Mouse (Mus musculus) common myeloid progenitor, adult 5-6 weeks (primary cell): ENCODE measurements around the gene Olfr198. TPM values are rescaled to one million over a fixed set of nuclear protein-coding genes. Genes with fewer than 3 reads are reported as not detected.
"Not testable (repeated sequence)": the region's sequence is repeated elsewhere in the genome, so short reads cannot be mapped to it uniquely, and the experiment has no call there.

ENCODE experiments used
- ATAC-seq: replicated peaks from 2 replicates; pipeline ENCODE4 v1.8.0; 2016; ENCODE audit warnings: low read depth, mild to moderate bottlenecking, moderate TSS enrichment, inconsistent platforms; ENCODE audit not compliant: poor library complexity, severe bottlenecking
- total RNA-seq: library from RNA; stranded (forward); fragments of 200-1000, 187-1606 nt; gene quantifications from 2 replicates; pipeline ENCODE4 v1.2.3, GENCODE M21; 2017

Gene Olfr198
- not detected in 2 replicates for total RNA-seq

DNA sequence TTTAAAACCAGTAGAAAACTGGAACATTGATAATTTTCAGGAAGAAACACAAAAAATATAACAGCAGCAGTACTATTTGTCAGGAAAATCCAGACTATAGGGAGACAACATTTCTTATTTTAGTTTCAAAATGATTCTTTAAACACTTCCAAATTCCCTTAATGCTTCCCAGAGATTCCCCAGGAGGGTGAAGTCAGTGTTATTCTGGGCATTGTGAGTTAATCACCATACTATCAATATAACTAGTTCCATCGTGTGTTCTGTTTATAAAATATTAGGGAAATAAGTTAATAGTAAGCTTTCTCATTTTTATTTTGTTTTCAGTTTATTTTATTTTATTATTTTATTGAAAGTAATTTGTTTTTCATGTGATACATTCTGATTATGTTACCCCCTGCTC is at the start of gene Olfr198:
TSS of gene Olfr198 (minus strand) at position 101 of the 400 bp plus-strand sequence.
- ATAC-seq = not testable (repeated sequence)

DNA sequence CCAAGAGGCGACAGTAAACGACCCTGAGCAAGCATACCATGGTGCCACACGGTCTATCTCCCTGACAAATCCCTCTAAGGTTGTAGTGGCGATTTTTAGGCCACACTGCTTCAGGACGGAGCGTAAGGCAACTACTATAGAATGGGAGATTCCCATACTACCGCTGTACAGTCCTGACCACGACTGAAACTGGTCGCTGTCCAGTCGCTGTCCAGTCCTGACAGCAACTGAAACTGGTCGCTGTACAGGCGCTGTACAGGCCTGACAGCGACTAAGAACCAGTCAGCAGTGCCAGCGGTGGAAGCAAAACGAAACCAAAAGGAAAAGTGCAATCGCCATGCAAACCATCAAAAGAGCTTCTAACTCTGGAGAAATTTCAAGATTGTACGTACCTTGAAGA is 46.4 kb upstream of the Olfr198 start:
- ATAC-seq = no peak

DNA sequence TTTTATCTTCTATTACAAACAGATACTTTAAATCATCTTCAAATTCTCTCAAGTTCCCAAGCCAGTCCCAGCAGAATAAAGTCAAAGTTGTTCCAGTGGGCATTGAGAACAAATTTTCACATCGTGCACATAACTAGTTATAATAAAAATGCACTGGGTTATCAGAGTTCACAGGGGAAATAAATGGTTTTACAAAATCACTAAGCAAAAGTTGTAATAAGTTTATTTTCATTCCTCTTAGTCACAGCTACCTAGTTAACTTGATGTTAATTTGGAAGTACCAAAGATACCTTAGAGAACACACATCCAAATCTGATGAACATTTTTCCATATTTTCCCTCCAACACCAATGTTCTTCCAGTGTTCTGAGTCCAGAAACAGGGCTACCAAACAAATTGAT is 16.3 kb upstream of the Olfr198 start, which contains the start of gene Olfr199:
TSS of gene Olfr199 (minus strand) at position 101 of the 400 bp plus-strand sequence.
- ATAC-seq = not testable (repeated sequence)

DNA sequence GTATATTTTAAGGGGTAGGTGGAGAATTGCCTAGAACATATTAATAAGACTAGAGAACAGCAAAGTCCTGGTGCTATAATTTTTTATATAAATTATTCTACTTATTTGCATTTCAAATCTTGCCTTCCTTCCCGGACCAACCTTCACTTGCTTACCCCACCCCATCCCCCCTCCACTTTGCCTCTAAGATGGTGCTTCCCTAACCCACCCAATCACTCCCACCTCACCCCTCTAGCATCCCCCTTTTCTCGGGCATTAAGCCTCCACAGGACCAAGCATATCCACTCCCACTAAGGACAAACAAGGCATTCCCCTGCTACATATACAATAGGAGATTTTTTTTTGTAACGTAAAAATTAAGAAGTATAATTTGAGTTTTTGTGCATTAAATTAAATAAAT is 14.5 kb upstream of the Olfr198 start:
- not testable (repeated sequence) for ATAC-seq

DNA sequence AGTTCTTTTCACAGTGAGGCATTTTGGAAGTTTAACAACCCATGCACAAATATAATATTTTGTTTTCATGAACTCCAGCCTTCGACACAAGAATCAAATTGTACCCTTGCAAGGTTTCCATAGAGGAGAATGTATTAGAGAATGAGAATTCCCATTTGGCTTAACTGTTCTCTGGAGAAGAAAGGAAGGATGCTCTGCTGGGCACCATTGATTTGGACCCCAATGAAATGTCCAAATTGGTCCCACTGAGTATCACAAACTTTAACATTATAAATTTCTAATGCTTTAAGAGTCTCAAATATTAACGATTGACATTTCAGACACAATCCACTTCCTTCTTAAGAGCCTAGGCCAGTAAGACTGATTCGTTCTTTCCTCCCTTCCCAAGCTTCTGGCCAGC is 33.0 kb downstream of the Olfr198 start, which contains the start of gene Olfr196:
TSS of gene Olfr196 (minus strand) at position 101 of the 400 bp plus-strand sequence.
- no peak for ATAC-seq

DNA sequence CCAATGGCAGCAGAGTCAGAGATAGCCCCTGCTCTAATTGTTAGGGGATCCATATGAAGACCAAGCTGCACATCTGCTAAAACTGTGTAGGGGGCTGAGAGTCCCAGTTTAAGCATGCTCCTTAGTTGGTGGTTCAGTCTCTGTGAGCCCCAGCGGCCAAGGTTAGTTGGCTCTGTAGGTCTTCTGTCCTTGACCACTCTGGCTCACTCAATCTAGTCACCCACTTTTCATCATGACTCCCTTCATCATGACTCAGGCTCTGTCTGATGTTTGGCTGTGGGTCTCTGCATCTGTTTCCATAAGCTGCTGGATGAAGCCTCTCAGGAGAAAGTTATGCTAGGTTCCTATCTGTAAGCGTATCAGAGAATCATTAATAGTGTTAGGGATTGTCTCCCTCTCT is 51.3 kb downstream of the Olfr198 start:
- no peak for ATAC-seq

Other genes with a start within 250 kb of the Olfr198 start
- not detected in 2 replicates for gene Olfr183, start 208.2 kb downstream of the Olfr198 start, total RNA-seq
- not detected in 2 replicates for gene Olfr186, start 173.2 kb downstream of the Olfr198 start, total RNA-seq
- gene Olfr187, start 163.8 kb downstream of the Olfr198 start, total RNA-seq = not detected in 2 replicates
- not detected in 2 replicates for gene Olfr190, start 125.5 kb downstream of the Olfr198 start, total RNA-seq
- gene Olfr191, start 113.7 kb downstream of the Olfr198 start, total RNA-seq = not detected in 2 replicates
- gene Olfr193, start 91.7 kb downstream of the Olfr198 start, total RNA-seq = not detected in 2 replicates
- gene Olfr194, start 82.5 kb downstream of the Olfr198 start, total RNA-seq = not detected in 2 replicates
- not detected in 2 replicates for gene Olfr195, start 56.5 kb downstream of the Olfr198 start, total RNA-seq
- not detected in 2 replicates for gene Olfr196, start 33.1 kb downstream of the Olfr198 start, total RNA-seq
- not detected in 2 replicates for gene Olfr199, start 16.2 kb upstream of the Olfr198 start, total RNA-seq
- not detected in 2 replicates for gene Olfr201, start 69.1 kb upstream of the Olfr198 start, total RNA-seq
- gene Olfr202, start 83.3 kb upstream of the Olfr198 start, total RNA-seq = not detected in 2 replicates
- gene Olfr203, start 95.3 kb upstream of the Olfr198 start, total RNA-seq = not detected in 2 replicates
- not detected in 2 replicates for gene Olfr204, start 114.7 kb upstream of the Olfr198 start, total RNA-seq
- gene Olfr205, start 127.6 kb upstream of the Olfr198 start, total RNA-seq = not detected in 2 replicates
- not detected in 2 replicates for gene Olfr206, start 145.7 kb upstream of the Olfr198 start, total RNA-seq
- not detected in 2 replicates for gene Olfr209, start 160.5 kb upstream of the Olfr198 start, total RNA-seq
- not detected in 2 replicates for gene Gabrr3, start 203.8 kb upstream of the Olfr198 start, total RNA-seq